Mouse (Mus musculus) embryonic facial prominence, embryonic 14.5 days (tissue): ENCODE measurements around the gene Tmem259. TPM values are rescaled to one million over a fixed set of nuclear protein-coding genes. Genes with fewer than 3 reads are reported as not detected.
A peak's percentile ranks its signal among the peaks of the same experiment; 100 is the strongest.

ENCODE experiments used
- ATAC-seq: fragments of 200-750 bp; cut with Nextera tagmentation; 2 replicates; pipeline ENCODE4 v1.8.0; 2017; ENCODE audit warnings: low read depth, moderate number of reproducible peaks, moderate TSS enrichment
- DNase-seq: peaks from one replicate; pipeline ENCODE4 v3.0.0-alpha.2; 2015; ENCODE audit warnings: low spot score
- H3K27ac ChIP-seq: fragments of 300-500 bp; sonication (generic); replicated peaks from 2 replicates; pipeline ENCODE4 v1.5.1; 2014; ENCODE audit warnings: low read depth, mild to moderate bottlenecking, low read length, moderate library complexity
- H3K27me3 ChIP-seq: fragments of 300-500 bp; sonication (generic); replicated peaks from 2 replicates; pipeline ENCODE4 v1.6.1; 2014; ENCODE audit warnings: low read length; ENCODE audit not compliant: control insufficient read depth, insufficient read depth
- H3K36me3 ChIP-seq: fragments of 300-500 bp; sonication (generic); 2 replicates; pipeline ENCODE4 v1.6.1; 2014; ENCODE audit warnings: low read length, mixed read lengths; ENCODE audit not compliant: control insufficient read depth, insufficient read depth
- H3K4me1 ChIP-seq: fragments of 300-500 bp; sonication (generic); 2 replicates; pipeline ENCODE4 v1.6.1; 2014; ENCODE audit warnings: antibody characterized with exemption, low read length; ENCODE audit not compliant: control insufficient read depth, insufficient read depth
- H3K4me2 ChIP-seq: fragments of 300-500 bp; sonication (generic); 2 replicates; pipeline ENCODE4 v1.6.1; 2014; ENCODE audit warnings: low read depth, mild to moderate bottlenecking, low read length, moderate library complexity, mixed read lengths
- H3K4me3 ChIP-seq: fragments of 300-500 bp; sonication (generic); 2 replicates; pipeline ENCODE4 v1.5.1; 2014; ENCODE audit warnings: low read depth, mild to moderate bottlenecking, low read length
- H3K9ac ChIP-seq: fragments of 300-500 bp; sonication (generic); 2 replicates; pipeline ENCODE4 v1.6.1; 2014; ENCODE audit warnings: low read depth, mild to moderate bottlenecking, low read length, moderate library complexity, mixed read lengths
- H3K9me3 ChIP-seq: fragments of 300-500 bp; sonication (generic); 2 replicates; pipeline ENCODE4 v1.6.1; 2016; ENCODE audit warnings: low read length; ENCODE audit not compliant: control insufficient read depth
- WGBS: fragments of 180-500 bp; shearing (Covaris S2); extraction: QIAGEN DNeasy Blood & Tissue Kit; methylation state at CpG from one replicate; pipeline ENCODE4 v1.1.7; 2014; 5-methylcytosine and 5-hydroxymethylcytosine counted together
- polyA plus RNA-seq: library from polyadenylated mRNA; unstranded; fragments of >200 nt; fragmentation: Nextera tagmentation; extraction: Ambion mirVana; gene quantifications from 2 replicates; pipeline ENCODE4 v1.2.1, GENCODE M21; 2014

Gene Tmem259
- polyA plus RNA-seq, 1 experiment from 2014 or later: 22.3 TPM

DNA sequence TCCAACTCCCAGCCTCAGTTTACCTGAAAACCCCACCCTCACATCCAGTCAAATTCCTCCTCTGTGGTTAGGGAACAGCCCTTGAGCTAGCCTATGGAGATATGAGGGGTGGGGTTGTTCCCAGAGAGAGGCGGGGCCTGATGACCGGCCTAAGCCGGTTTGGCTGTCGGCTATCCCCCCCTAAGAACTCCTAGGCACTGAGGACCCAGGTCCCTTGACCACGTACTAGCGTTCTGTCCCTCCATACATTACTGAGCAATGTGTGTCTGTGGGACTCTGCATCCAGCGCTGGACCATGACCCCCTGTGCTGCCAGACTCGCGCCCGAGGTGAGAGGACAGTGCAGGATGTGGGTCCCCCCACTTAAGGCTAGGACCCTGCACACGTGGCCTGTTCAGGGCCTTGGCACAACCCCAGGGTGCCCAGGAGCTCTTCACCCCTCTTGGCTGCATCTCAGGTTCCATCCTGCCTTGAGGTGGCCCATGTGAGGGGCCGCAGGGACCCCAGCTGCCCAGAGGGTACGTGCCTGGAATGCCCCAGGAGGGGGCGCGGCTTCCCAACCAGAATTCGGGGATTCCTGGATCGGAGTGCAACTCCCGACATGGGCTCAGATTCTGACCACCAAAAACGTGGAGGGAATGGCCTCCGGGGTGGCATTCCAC is 35.5 kb upstream of the Tmem259 start:
- H3K27me3 ChIP-seq: peaks cover 17% of the 10 kb centered on the region
- H3K4me1 ChIP-seq: 0 out of 2 replicates have a peak, but pooled peaks cover 9% of the 10 kb centered on the region
- H3K27ac ChIP-seq: no peak overlapping the region
- H3K4me3 ChIP-seq: peak overlapping the region; percentile 14
- no peaks in the 10 kb centered on the region for H3K36me3 ChIP-seq
- peak overlapping the region; percentile 45 for H3K9ac ChIP-seq
- WGBS: 9% methylated on average over 19 of the region's 20 CpGs
- ATAC-seq (peak; percentile 38; the same call in 1 of the 2 replicates), DNase-seq (no peak)
- H3K9me3 ChIP-seq: no peaks in the 10 kb centered on the region
- H3K4me2 ChIP-seq: peak overlapping the region; percentile 46

- Histone ChIP-seq H3K4me1 (0 out of 2 replicates have a peak, but pooled peaks cover 9% of the 10 kb centered on the region), H3K36me3 (no peaks in the 10 kb centered on the region), H3K9ac (peak overlapping the region; percentile 45; the same call in 1 of the 2 replicates), H3K4me2 (peak overlapping the region; percentile 46; the same call in 1 of the 2 replicates), H3K4me3 (no peak overlapping the region), H3K27me3 (peaks cover 24% of the 10 kb centered on the region), H3K27ac (no peak overlapping the region), H3K9me3 (no peaks in the 10 kb centered on the region)
- 11% methylated on average over 10 of the region's 15 CpGs for WGBS
- ATAC-seq: peak; percentile 43; the same call in 1 of the 2 replicates
- no peak for DNase-seq
Observed at GRCm38 (mm10) chr10:80018739-80019297, 34.7 kb upstream of the Tmem259 start.

- Histone ChIP-seq H3K4me3 (no peak overlapping the region), H3K4me1 (0 out of 2 replicates have a peak, but pooled peaks cover 9% of the 10 kb centered on the region), H3K27ac (no peak overlapping the region), H3K4me2 (no peak overlapping the region), H3K9me3 (no peaks in the 10 kb centered on the region), H3K27me3 (peaks cover 35% of the 10 kb centered on the region), H3K36me3 (no peaks in the 10 kb centered on the region), H3K9ac (no peak overlapping the region)
- ATAC-seq (no peak), DNase-seq (no peak)
- WGBS: 82% methylated on average over 14 of the region's 14 CpGs
Observed at GRCm38 (mm10) chr10:80017771-80018170, 33.6 kb upstream of the Tmem259 start.

- no peak for ATAC-seq
- Histone ChIP-seq H3K4me1 (0 out of 2 replicates have a peak, but pooled peaks cover 9% of the 10 kb centered on the region), H3K9me3 (no peaks in the 10 kb centered on the region), H3K36me3 (no peaks in the 10 kb centered on the region), H3K27ac (no peak overlapping the region), H3K9ac (no peak overlapping the region), H3K27me3 (peaks cover 39% of the 10 kb centered on the region), H3K4me2 (no peak overlapping the region), H3K4me3 (no peak overlapping the region)
- 69% methylated on average over 3 of the region's 3 CpGs for WGBS
- DNase-seq: no peak
Observed at GRCm38 (mm10) chr10:80017361-80017760, 33.2 kb upstream of the Tmem259 start.

DNA sequence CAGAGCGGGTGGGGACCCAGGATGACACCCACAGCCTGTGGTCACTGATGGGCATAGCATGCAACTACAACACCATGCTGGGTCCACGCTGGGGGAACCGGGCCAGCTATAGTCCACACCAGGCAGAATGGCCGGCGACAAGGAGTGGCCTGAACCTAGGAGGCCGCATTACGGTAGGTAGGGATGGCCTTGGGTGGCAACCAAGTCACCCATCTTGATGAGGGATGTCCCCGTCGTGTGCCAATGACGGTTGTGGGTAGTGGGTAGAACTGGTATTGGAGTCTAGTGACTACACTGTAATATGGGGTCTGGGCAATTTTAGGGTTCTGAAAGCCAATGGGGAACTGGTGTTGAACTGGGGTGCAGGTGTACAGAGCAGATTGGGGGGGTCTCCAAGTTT is 32.8 kb upstream of the Tmem259 start:
- WGBS: 91% methylated on average over 10 of the region's 10 CpGs
- 0 out of 2 replicates have a peak, but pooled peaks cover 9% of the 10 kb centered on the region for H3K4me1 ChIP-seq
- no peak for ATAC-seq
- H3K36me3 ChIP-seq: no peaks in the 10 kb centered on the region
- peaks cover 43% of the 10 kb centered on the region for H3K27me3 ChIP-seq
- H3K9ac ChIP-seq: no peak overlapping the region
- DNase-seq: no peak
- no peaks in the 10 kb centered on the region for H3K9me3 ChIP-seq
- no peak overlapping the region for H3K4me3 ChIP-seq
- H3K4me2 ChIP-seq: no peak overlapping the region
- H3K27ac ChIP-seq: no peak overlapping the region

- Histone ChIP-seq H3K4me2 (no peak within 1 kb of the TSS), H3K27ac (no peak within 1 kb of the TSS), H3K9me3 (peaks cover under 1% of the 10 kb centered on the region; the same call in 1 of the 2 replicates), H3K9ac (no peak within 1 kb of the TSS), H3K4me3 (no peak within 1 kb of the TSS), H3K36me3 (0 out of 2 replicates have a peak, but pooled peaks cover 2% of the 10 kb centered on the region), H3K27me3 (peaks cover 44% of the 10 kb centered on the region), H3K4me1 (0 out of 2 replicates have a peak, but pooled peaks cover 9% of the 10 kb centered on the region)
- DNase-seq: no peak
- ATAC-seq: no peak
- WGBS: 70% methylated on average over 9 of the region's 11 CpGs
Observed at GRCm38 (mm10) chr10:80016511-80016910, 32.4 kb upstream of the Tmem259 start, which contains the start of gene Arhgap45. Gene Arhgap45 (plus strand): TSS chr10:80016653.

- ATAC-seq (no peak), DNase-seq (no peak)
- WGBS: 74% methylated on average over 10 of the region's 10 CpGs
- no peak overlapping the region for H3K27ac ChIP-seq
- H3K9me3 ChIP-seq: peaks cover 10% of the 10 kb centered on the region
- H3K36me3 ChIP-seq: 0 out of 2 replicates have a peak, but pooled peaks cover 11% of the 10 kb centered on the region
- H3K27me3 ChIP-seq: peaks cover 44% of the 10 kb centered on the region
- H3K4me1 ChIP-seq: 0 out of 2 replicates have a peak, but pooled peaks cover 9% of the 10 kb centered on the region
- no peak overlapping the region for H3K4me2 ChIP-seq
- no peak overlapping the region for H3K4me3 ChIP-seq
- no peak overlapping the region for H3K9ac ChIP-seq
Observed at GRCm38 (mm10) chr10:80015583-80015982, 31.5 kb upstream of the Tmem259 start.

GRCm38 (mm10) chr10:80014484-80015290 is 30.6 kb upstream of the Tmem259 start:
- DNase-seq (no peak), ATAC-seq (no peak; the same call in 1 of the 2 replicates)
- H3K36me3 ChIP-seq: peaks cover 17% of the 10 kb centered on the region; the same call in 1 of the 2 replicates
- no peak overlapping the region for H3K4me3 ChIP-seq
- H3K9ac ChIP-seq: no peak overlapping the region
- H3K27me3 ChIP-seq: peaks cover 44% of the 10 kb centered on the region
- H3K27ac ChIP-seq: no peak overlapping the region
- WGBS: 24% methylated on average over 26 of the region's 28 CpGs
- H3K4me1 ChIP-seq: 0 out of 2 replicates have a peak, but pooled peaks cover 7% of the 10 kb centered on the region
- no peak overlapping the region for H3K4me2 ChIP-seq
- H3K9me3 ChIP-seq: peaks cover 16% of the 10 kb centered on the region
